Mouse (Mus musculus) small intestine, adult 2 months (tissue): Measurements from ENCODE around the gene Il2rb. TPM values are rescaled to one million over a fixed set of nuclear protein-coding genes. Genes with fewer than 3 reads are reported as not detected.

ENCODE experiments used
- H3K27ac ChIP-seq: fragments of 200-500 bp; 2 replicates; pipeline ENCODE4 v1.5.1; 2012; ENCODE audit warnings: low read depth, low read length, control low read depth, inconsistent platforms; ENCODE audit not compliant: insufficient read depth
- H3K27me3 ChIP-seq: fragments of 200-500 bp; 2 replicates; pipeline ENCODE4 v1.6.1; 2012; ENCODE audit warnings: mild to moderate bottlenecking, moderate library complexity, low read length, inconsistent platforms; ENCODE audit not compliant: control insufficient read depth, insufficient read depth
- H3K36me3 ChIP-seq: fragments of 200-500 bp; 2 replicates; pipeline ENCODE4 v1.6.1; 2012; ENCODE audit warnings: mild to moderate bottlenecking, low read length, control low read depth, inconsistent platforms; ENCODE audit not compliant: control insufficient read depth, insufficient read depth
- H3K4me1 ChIP-seq: fragments of 200-500 bp; 2 replicates; pipeline ENCODE4 v1.6.1; 2012; ENCODE audit warnings: low read length, inconsistent platforms, mixed read lengths; ENCODE audit not compliant: control insufficient read depth, insufficient read depth, insufficient read length
- H3K4me3 ChIP-seq: fragments of 200-500 bp; 2 replicates; pipeline ENCODE4 v1.5.1; 2012; ENCODE audit warnings: low read depth, mild to moderate bottlenecking, control low read depth, inconsistent platforms, low read length, moderate library complexity
- CTCF ChIP-seq: fragments of 200-500 bp; IDR thresholded peaks from 2 replicates; pipeline ENCODE4 v1.5.1; 2012; ENCODE audit warnings: low read depth, mild to moderate bottlenecking, control low read depth, inconsistent platforms, low read length, moderate library complexity, mixed read lengths; ENCODE audit not compliant: insufficient replicate concordance, insufficient read length; ENCODE audit errors: extremely low read depth
- POLR2A ChIP-seq: fragments of 200-500 bp; IDR thresholded peaks from 2 replicates; pipeline ENCODE4 v1.6.1; 2012; ENCODE audit warnings: low read depth, mild to moderate bottlenecking, control low read depth, inconsistent platforms, low read length, moderate library complexity
- WGBS: fragments of 180-500 bp; shearing (Covaris S2); methylation state at CpG from one replicate; pipeline ENCODE4 v1.1.7; 2018; 5-methylcytosine and 5-hydroxymethylcytosine counted together
- polyA plus RNA-seq: library from polyadenylated mRNA; depleted of rRNA; stranded (reverse); fragments of >200 nt; gene quantifications from 2 replicates; pipeline ENCODE4 v1.2.3, GENCODE M21; 2012

Gene Il2rb
- polyA plus RNA-seq, 1 experiment: 11.8 TPM

DNA sequence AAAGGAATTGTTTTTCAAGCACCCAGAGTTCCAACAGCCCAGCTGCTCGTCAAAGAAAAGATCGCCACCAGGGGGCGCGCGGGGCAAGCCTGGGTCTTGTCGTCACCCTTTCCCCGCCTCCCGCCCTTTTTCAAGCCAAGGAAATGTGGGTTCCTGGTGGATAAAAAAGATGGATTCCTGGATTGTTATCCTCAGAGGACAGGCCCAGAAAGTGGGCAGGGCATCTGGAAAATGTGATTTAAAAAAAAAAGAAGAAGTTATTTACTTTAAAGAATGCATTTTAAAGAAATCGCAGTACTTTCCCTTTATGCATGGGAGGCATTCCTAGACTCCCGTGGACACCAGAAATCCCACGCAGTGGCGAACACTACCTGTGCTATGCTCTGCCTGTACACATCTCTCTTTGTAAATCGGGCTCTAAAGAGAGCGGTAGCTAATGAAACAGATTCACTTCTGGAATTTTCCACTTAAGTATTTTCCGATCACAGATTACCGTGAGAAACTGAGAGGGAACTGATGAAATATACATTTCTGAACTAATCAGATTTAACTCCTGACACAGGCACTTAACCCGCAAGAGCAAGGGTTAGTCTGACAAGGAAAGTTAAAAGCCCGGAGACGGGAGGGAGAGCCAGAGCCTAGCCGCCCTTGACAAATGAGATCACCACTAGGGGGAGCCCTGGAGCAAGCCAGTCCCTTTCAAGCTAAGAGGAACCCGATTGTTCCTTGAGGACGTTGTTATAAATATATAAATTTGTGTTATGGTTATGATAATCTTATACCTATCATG is 47.1 kb downstream of the Il2rb start:
- TF ChIP-seq POLR2A (no peak), CTCF (peak; percentile 97)
- Histone ChIP-seq H3K4me1 (peaks cover 3% of the 10 kb centered on the region), H3K4me3 (peak overlapping the region; percentile 5; the same call in 1 of the 2 replicates), H3K27me3 (no peaks in the 10 kb centered on the region), H3K36me3 (no peaks in the 10 kb centered on the region), H3K27ac (peak overlapping the region; percentile 25)
- under 1% methylated on average over 22 of the region's 22 CpGs for WGBS

DNA sequence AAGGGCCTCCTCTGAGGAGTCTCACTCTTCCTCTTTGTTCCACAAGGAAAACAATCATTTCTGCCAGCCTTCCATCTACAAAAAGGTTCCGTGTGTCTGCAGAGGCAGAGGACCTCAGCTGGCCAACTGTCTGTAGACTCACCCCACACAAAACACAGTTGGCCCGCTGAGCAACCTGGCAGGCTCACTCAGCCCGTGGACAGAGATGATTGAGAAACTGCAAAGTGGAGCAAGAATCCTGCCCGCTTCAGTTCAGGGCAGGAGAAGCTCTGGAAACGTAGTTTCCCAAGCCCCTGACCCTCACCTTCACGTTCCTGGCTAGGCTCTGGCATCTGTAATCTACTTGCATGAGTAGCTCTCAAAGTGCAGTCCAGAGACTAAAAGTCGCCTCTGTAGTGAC is 48.0 kb downstream of the Il2rb start:
- no peak overlapping the region for H3K4me3 ChIP-seq
- no peaks in the 10 kb centered on the region for H3K27me3 ChIP-seq
- no peaks in the 10 kb centered on the region for H3K36me3 ChIP-seq
- H3K27ac ChIP-seq: no peak overlapping the region
- no peak for TF ChIP-seq POLR2A
- TF ChIP-seq CTCF: no peak
- WGBS: 50% methylated on average over 7 of the region's 7 CpGs
- H3K4me1 ChIP-seq: peaks cover 3% of the 10 kb centered on the region

DNA sequence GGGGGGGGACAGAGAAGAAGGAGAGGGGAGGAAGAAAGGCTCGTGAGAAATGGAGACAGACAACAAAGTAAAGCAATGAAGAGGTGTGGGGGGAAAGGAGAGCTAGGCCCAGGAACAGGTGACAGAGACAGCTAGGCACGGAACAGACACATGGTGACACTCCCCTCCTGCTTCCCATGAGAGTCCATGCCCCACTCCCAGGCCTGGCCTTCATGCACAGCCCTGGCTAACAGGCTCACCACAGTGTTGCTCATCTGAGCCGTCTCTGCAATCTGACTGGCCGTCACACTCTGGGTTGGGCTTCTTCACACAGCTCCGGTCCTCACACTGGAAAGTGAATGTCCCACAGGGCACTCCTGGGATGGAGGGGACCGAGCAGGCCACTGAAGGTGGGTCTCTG is 51.2 kb downstream of the Il2rb start:
- Histone ChIP-seq H3K4me3 (no peak overlapping the region), H3K27ac (no peak overlapping the region), H3K4me1 (no peaks in the 10 kb centered on the region), H3K27me3 (no peaks in the 10 kb centered on the region), H3K36me3 (no peaks in the 10 kb centered on the region)
- WGBS: 52% methylated on average over 6 of the region's 6 CpGs
- TF ChIP-seq POLR2A: no peak
- TF ChIP-seq CTCF: no peak

DNA sequence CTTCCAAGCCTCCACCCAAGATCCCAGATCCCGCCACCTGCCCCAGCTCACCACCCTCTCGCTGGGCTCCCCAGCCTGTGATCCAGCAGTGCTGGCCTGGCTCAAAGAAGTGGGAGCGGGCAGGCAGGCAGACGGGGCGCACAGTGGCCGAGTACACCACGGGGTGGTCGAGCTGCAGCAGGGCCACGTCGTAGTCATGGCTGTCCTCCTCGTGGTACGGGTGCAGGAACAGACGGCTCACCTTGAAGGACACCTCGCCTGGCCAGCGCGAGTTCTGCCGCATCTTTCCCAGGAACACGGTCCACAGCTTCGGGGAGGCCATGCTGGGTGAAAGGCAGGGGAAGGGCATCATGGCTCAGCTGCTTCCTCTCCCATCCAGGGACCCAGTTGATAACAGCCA is 52.8 kb downstream of the Il2rb start:
- H3K27me3 ChIP-seq: no peaks in the 10 kb centered on the region
- H3K4me1 ChIP-seq: peaks cover 9% of the 10 kb centered on the region
- no peak overlapping the region for H3K4me3 ChIP-seq
- 82% methylated on average over 19 of the region's 19 CpGs for WGBS
- no peaks in the 10 kb centered on the region for H3K36me3 ChIP-seq
- TF ChIP-seq POLR2A (no peak), CTCF (no peak)
- H3K27ac ChIP-seq: no peak overlapping the region

DNA sequence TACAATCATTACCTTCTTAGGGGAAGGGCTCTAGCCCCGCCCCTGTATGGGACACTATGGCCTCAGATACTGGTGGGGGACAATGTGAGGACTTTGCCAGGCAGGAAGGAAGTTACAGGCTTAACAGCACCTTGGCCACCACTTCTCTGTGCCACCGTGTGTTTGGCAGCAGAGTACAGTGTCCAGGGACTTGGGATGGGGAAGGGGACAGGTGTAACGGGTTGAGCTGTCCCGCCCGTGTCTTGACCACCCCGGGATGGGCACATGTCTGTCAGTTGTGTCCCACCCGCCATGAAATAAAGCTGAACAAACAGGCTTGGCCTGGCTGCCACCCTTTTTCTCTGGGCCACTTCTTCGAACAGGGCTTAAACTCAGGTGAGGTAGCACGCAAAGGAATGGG is 56.1 kb downstream of the Il2rb start:
- peaks cover 12% of the 10 kb centered on the region for H3K4me1 ChIP-seq
- no peaks in the 10 kb centered on the region for H3K36me3 ChIP-seq
- no peak overlapping the region for H3K4me3 ChIP-seq
- 60% methylated on average over 9 of the region's 9 CpGs for WGBS
- TF ChIP-seq POLR2A (no peak), CTCF (no peak)
- no peak overlapping the region for H3K27ac ChIP-seq
- peaks cover 4% of the 10 kb centered on the region; the same call in 1 of the 2 replicates for H3K27me3 ChIP-seq

DNA sequence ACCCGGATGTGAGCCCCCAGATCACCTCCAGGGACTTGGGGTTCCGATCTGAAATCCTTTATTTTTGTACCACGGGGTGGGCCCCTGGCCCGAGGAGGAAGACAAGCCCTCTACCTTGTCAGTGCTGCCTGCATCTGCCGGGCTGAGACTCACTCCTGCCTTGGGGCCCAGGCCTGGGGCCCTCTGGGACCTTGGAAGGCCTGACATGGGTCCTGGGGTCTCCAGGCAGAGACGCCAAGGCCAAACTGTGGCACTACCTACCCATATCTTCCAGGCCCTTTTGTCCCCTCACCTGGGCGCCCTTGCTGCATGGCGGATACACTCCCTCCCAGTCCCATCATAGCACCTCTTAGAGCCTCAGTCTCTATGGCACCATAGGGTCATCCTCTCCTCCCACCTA is 56.6 kb downstream of the Il2rb start:
- no peak for TF ChIP-seq CTCF
- no peak for TF ChIP-seq POLR2A
- H3K27me3 ChIP-seq: peaks cover 4% of the 10 kb centered on the region; the same call in 1 of the 2 replicates
- 68% methylated on average over 8 of the region's 8 CpGs for WGBS
- no peak overlapping the region for H3K27ac ChIP-seq
- H3K4me1 ChIP-seq: peaks cover 12% of the 10 kb centered on the region
- H3K36me3 ChIP-seq: no peaks in the 10 kb centered on the region
- H3K4me3 ChIP-seq: no peak overlapping the region

DNA sequence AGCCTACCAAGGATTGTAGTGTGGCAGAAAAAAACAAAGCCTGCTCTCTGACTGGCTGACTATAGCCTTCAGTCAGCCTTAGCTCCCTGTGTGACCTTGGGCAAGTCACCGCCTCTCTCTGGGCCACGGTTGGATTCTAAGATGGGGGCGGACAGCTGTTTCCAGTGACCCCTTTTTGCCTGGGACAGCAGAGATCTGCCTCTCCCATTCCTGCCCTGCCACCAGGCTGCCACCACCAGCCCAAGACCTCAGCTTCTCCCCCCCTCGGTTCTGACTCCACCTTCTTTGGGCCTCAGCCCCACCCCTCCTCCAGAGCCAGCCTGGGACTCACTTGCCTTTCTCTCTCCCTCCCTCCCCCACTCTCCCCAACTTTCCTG is 57.1 kb downstream of the Il2rb start:
- peaks cover 12% of the 10 kb centered on the region for H3K4me1 ChIP-seq
- H3K36me3 ChIP-seq: no peaks in the 10 kb centered on the region
- 22% methylated on average over 4 of the region's 4 CpGs for WGBS
- peaks cover 4% of the 10 kb centered on the region; the same call in 1 of the 2 replicates for H3K27me3 ChIP-seq
- no peak overlapping the region for H3K27ac ChIP-seq
- TF ChIP-seq CTCF: no peak
- no peak for TF ChIP-seq POLR2A
- no peak overlapping the region for H3K4me3 ChIP-seq

DNA sequence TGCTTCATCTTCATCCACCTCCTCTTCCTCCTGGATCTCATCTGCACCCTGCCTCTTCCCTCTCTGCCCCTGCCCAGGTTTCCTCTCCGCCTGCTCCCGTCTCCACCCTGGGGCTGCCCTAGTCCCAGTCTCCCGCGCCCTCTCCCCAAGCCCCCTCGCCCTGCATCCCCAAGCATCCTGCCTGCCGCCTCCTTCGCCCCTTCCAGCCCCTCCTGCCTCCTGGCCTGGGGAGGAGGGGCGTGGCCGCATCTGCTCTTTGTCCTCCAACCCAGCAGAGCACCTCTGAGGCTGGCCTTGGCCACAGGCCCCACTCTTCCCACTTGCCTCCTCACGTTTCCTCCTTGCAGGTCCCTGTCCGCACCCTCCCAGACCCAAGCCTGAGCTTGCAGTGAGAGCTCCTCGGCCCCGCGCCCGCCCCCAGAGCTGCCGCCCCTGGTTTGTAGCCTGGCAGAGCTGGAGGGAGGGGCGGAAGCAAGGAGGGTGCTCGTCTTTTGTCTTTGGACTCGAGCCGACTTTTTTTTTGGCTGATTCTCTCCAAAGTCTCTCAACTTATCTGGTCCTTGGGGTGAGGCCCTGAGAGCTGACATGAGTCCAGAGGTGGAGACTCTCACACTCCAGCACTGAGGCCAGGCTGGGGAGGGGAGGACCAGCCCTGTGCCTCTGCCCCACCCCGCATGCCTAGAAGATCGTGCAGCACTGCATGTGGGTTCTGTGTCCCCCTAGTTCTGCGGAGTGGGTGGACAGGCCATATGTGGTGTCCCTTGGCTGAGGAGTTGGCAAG is 57.6 kb downstream of the Il2rb start:
- no peak for TF ChIP-seq CTCF
- TF ChIP-seq POLR2A: no peak
- Histone ChIP-seq H3K4me1 (peaks cover 12% of the 10 kb centered on the region), H3K4me3 (peak overlapping the region; percentile 0), H3K27ac (no peak overlapping the region), H3K36me3 (no peaks in the 10 kb centered on the region), H3K27me3 (peaks cover 4% of the 10 kb centered on the region; the same call in 1 of the 2 replicates)
- 15% methylated on average over 23 of the region's 23 CpGs for WGBS
